Mouse (Mus musculus): ENCODE results near the gene Hlcs.

GRCm38 (mm10) chr16:94350287-94350677 lies 36.9 kb upstream of the Hlcs start:
- TF ChIP-seq POLR2A (IDR thresholded peaks at IDR 0.05; ENCODE audit: insufficient read depth, low read length) (no peak), CTCF (IDR thresholded peaks at IDR 0.05; ENCODE audit: low read depth, low read length) (no peak)

All from ES-Bruce4 (cell line).